Mouse (Mus musculus) layer of hippocampus, adult 2 months (tissue): Measurements from ENCODE around the gene Rhobtb1. TPM values are rescaled to one million over a fixed set of nuclear protein-coding genes. Genes with fewer than 3 reads are reported as not detected.

Experiments used
- DNase-seq, 2 experiments: peaks; one replicate each; pipeline ENCODE4 v3.0.0; 2022; ENCODE audit warnings: low spot score in 2 of 2
- H3K27ac ChIP-seq: fragments of 200-600 bp; 2 replicates; pipeline ENCODE4 v1.8.1; 2022
- H3K4me3 ChIP-seq: fragments of 200-600 bp; 2 replicates; pipeline ENCODE4 v1.8.1; 2022; ENCODE audit warnings: mild to moderate bottlenecking
- CTCF ChIP-seq: fragments of 200-600 bp; conservative IDR thresholded peaks from 2 replicates; pipeline ENCODE4 v1.8.1; 2022; ENCODE audit warnings: antibody characterized with exemption, mild to moderate bottlenecking, moderate library complexity
- total RNA-seq, 2 experiments: library from RNA; stranded (reverse); gene quantifications; 2 replicates each; pipeline ENCODE4 v1.2.3; 2021

Rhobtb1 gene
- total RNA-seq, 2 experiments from 2014 or later: 3.8 to 5.9 TPM

GRCm38 (mm10) chr10:69176116-69176515 lies 24.9 kb downstream of the Rhobtb1 start:
- DNase-seq: no peak
- TF ChIP-seq CTCF: no peak

GRCm38 (mm10) chr10:69179341-69179740 lies 28.1 kb downstream of the Rhobtb1 start:
- TF ChIP-seq CTCF: no peak
- DNase-seq: no peak
- Histone ChIP-seq H3K4me3 (no peak overlapping the region), H3K27ac (no peak overlapping the region)

More at GRCm38 (mm10) chr10:69176116-69176515, 24.9 kb downstream of the Rhobtb1 start:
- H3K4me3 ChIP-seq: no peak overlapping the region
- no peak overlapping the region for H3K27ac ChIP-seq

- DNase-seq: no peak
- no peak for TF ChIP-seq CTCF
- H3K4me3 ChIP-seq: no peak overlapping the region
- no peak overlapping the region for H3K27ac ChIP-seq
Observed at GRCm38 (mm10) chr10:69180997-69181396, 29.8 kb downstream of the Rhobtb1 start.

GRCm38 (mm10) chr10:69184903-69185302 lies 33.7 kb downstream of the Rhobtb1 start:
- no peak overlapping the region for H3K4me3 ChIP-seq
- no peak for TF ChIP-seq CTCF
- no peak overlapping the region for H3K27ac ChIP-seq
- DNase-seq: no peak

- Histone ChIP-seq H3K27ac (no peak overlapping the region), H3K4me3 (peak overlapping the region; percentile 36; the same call in 1 of the 2 replicates)
- DNase-seq: no peak
- TF ChIP-seq CTCF: no peak
Observed at GRCm38 (mm10) chr10:69185431-69185830, 34.2 kb downstream of the Rhobtb1 start.

- H3K27ac ChIP-seq: peak overlapping the region; percentile 11; the same call in 1 of the 2 replicates
- peak; percentile 54 to 76 for DNase-seq
- peak overlapping the region; percentile 36 for H3K4me3 ChIP-seq
- TF ChIP-seq CTCF: peak; percentile 84
Observed at GRCm38 (mm10) chr10:69185894-69186893, 35.0 kb downstream of the Rhobtb1 start.

- Histone ChIP-seq H3K4me3 (no peak overlapping the region), H3K27ac (no peak overlapping the region)
- TF ChIP-seq CTCF: no peak
- DNase-seq: no peak
Observed at GRCm38 (mm10) chr10:69187773-69188443, 36.7 kb downstream of the Rhobtb1 start.

GRCm38 (mm10) chr10:69190434-69191160 lies 39.4 kb downstream of the Rhobtb1 start:
- DNase-seq: no peak
- no peak overlapping the region for H3K4me3 ChIP-seq
- H3K27ac ChIP-seq: no peak overlapping the region
- no peak for TF ChIP-seq CTCF

GRCm38 (mm10) chr10:69192266-69192665 lies 41.0 kb downstream of the Rhobtb1 start:
- TF ChIP-seq CTCF: no peak
- no peak for DNase-seq
- H3K27ac ChIP-seq: no peak overlapping the region
- no peak overlapping the region for H3K4me3 ChIP-seq

GRCm38 (mm10) chr10:69193721-69194120 lies 42.5 kb downstream of the Rhobtb1 start:
- DNase-seq: no peak
- Histone ChIP-seq H3K27ac (no peak overlapping the region), H3K4me3 (no peak overlapping the region)
- no peak for TF ChIP-seq CTCF

- DNase-seq: no peak
- H3K27ac ChIP-seq: no peak overlapping the region
- H3K4me3 ChIP-seq: no peak overlapping the region
- TF ChIP-seq CTCF: no peak
Observed at GRCm38 (mm10) chr10:69204677-69205400, 53.6 kb downstream of the Rhobtb1 start.

GRCm38 (mm10) chr10:69206081-69206480 lies 54.8 kb downstream of the Rhobtb1 start:
- TF ChIP-seq CTCF: no peak
- no peak for DNase-seq
- no peak overlapping the region for H3K4me3 ChIP-seq
- H3K27ac ChIP-seq: no peak overlapping the region
